Mouse (Mus musculus) olfactory bulb, adult 2 months (tissue): ENCODE data around the gene Dhrs1. TPM values are rescaled to one million over a fixed set of nuclear protein-coding genes. Genes with fewer than 3 reads are reported as not detected.
A peak's percentile ranks its signal among the peaks of the same experiment; 100 is the strongest.

Experiments
- H3K27ac ChIP-seq: fragments of 200-500 bp; 2 replicates; pipeline ENCODE4 v1.5.1; 2012; ENCODE audit warnings: low read depth, low read length; ENCODE audit not compliant: insufficient read depth
- H3K4me1 ChIP-seq: fragments of 200-500 bp; 2 replicates; pipeline ENCODE4 v1.6.1; 2012; ENCODE audit warnings: low read length; ENCODE audit not compliant: control insufficient read depth, insufficient read depth
- H3K4me3 ChIP-seq: fragments of 200-500 bp; 2 replicates; pipeline ENCODE4 v1.5.1; 2012; ENCODE audit warnings: mild to moderate bottlenecking, low read depth, low read length, moderate library complexity; ENCODE audit not compliant: insufficient read depth
- CTCF ChIP-seq: fragments of 200-500 bp; IDR thresholded peaks from 2 replicates; pipeline ENCODE4 v1.5.1; 2012; ENCODE audit warnings: low read depth, mild to moderate bottlenecking, low read length, moderate library complexity; ENCODE audit not compliant: insufficient read depth
- POLR2A ChIP-seq: fragments of 200-500 bp; IDR thresholded peaks from 2 replicates; pipeline ENCODE4 v1.6.1; 2012; ENCODE audit warnings: mild to moderate bottlenecking, low read depth, low read length, moderate library complexity; ENCODE audit not compliant: insufficient read depth
- WGBS: fragments of 180-500 bp; shearing (Covaris S2); methylation state at CpG from one replicate; pipeline ENCODE4 v1.1.7; 2018; 5-methylcytosine and 5-hydroxymethylcytosine counted together
- polyA plus RNA-seq: library from polyadenylated mRNA; stranded (reverse); fragments of >200 nt; gene quantifications from 2 replicates; pipeline ENCODE4 v1.2.4, GENCODE M21; 2012; ENCODE audit warnings: low replicate concordance; ENCODE audit not compliant: missing spikeins, insufficient read depth, insufficient read length

The Dhrs1 gene
- polyA plus RNA-seq: not detected in 2 replicates

GRCm38 (mm10) chr14:55745180-55745860, at the start of gene Dhrs1, which contains the start of gene Nop9:
Gene Dhrs1 (minus strand): TSS chr14:55745690.
Gene Nop9 (plus strand): TSS chr14:55745693.
- 0 out of 2 replicates have a peak, but pooled peaks have one; percentile 52 for TF ChIP-seq POLR2A
- TF ChIP-seq CTCF: no peak
- peaks cover 12% of the 10 kb centered on the region for H3K4me1 ChIP-seq
- H3K4me3 ChIP-seq: peak within 1 kb of the TSS; percentile 88
- under 1% methylated on average over 48 of the region's 48 CpGs for WGBS
- no peak within 1 kb of the TSS for H3K27ac ChIP-seq

GRCm38 (mm10) chr14:55793946-55794345, 48.5 kb upstream of the Dhrs1 start:
- no peak for TF ChIP-seq CTCF
- no peak for TF ChIP-seq POLR2A
- H3K4me1 ChIP-seq: no peaks in the 10 kb centered on the region
- H3K27ac ChIP-seq: no peak overlapping the region
- H3K4me3 ChIP-seq: no peak overlapping the region
- whole genome bisulfite sequencing: 57% methylated on average over 2 of the region's 2 CpGs

GRCm38 (mm10) chr14:55793461-55793860, 48.0 kb upstream of the Dhrs1 start:
- H3K4me3 ChIP-seq: no peak overlapping the region
- H3K27ac ChIP-seq: no peak overlapping the region
- WGBS: 73% methylated on average over 2 of the region's 2 CpGs
- peaks cover 4% of the 10 kb centered on the region; the same call in 1 of the 2 replicates for H3K4me1 ChIP-seq
- TF ChIP-seq POLR2A (no peak), CTCF (no peak)

- Histone ChIP-seq H3K4me3 (peak within 1 kb of the TSS; percentile 2; the same call in 1 of the 2 replicates), H3K27ac (no peak within 1 kb of the TSS)
Measured at GRCm38 (mm10) chr14:55788256-55789050, 43.0 kb upstream of the Dhrs1 start, which contains the start of gene Ripk3. Gene Ripk3 (minus strand): TSS chr14:55788865.

GRCm38 (mm10) chr14:55787731-55788130, 42.2 kb upstream of the Dhrs1 start:
- Histone ChIP-seq H3K4me3 (no peak overlapping the region), H3K4me1 (peaks cover 13% of the 10 kb centered on the region), H3K27ac (no peak overlapping the region)
- no peak for TF ChIP-seq CTCF
- no peak for TF ChIP-seq POLR2A
- 58% methylated on average over 11 of the region's 11 CpGs for WGBS

More at GRCm38 (mm10) chr14:55788256-55789050, 43.0 kb upstream of the Dhrs1 start, which contains the start of gene Ripk3:
- H3K4me1 ChIP-seq: peaks cover 11% of the 10 kb centered on the region
- TF ChIP-seq CTCF: no peak
- no peak for TF ChIP-seq POLR2A
- 9% methylated on average over 40 of the region's 40 CpGs for WGBS

GRCm38 (mm10) chr14:55785195-55785594, 39.7 kb upstream of the Dhrs1 start:
- Histone ChIP-seq H3K27ac (no peak overlapping the region), H3K4me1 (peaks cover 17% of the 10 kb centered on the region), H3K4me3 (no peak overlapping the region)
- WGBS: 38% methylated on average over 6 of the region's 6 CpGs
- no peak for TF ChIP-seq CTCF

- Histone ChIP-seq H3K27ac (no peak within 1 kb of the TSS), H3K4me1 (peaks cover 17% of the 10 kb centered on the region), H3K4me3 (peak within 1 kb of the TSS; percentile 25; the same call in 1 of the 2 replicates)
- TF ChIP-seq CTCF (no peak), POLR2A (no peak)
- 10% methylated on average over 13 of the region's 13 CpGs for WGBS
Measured at GRCm38 (mm10) chr14:55783958-55784235, 38.4 kb upstream of the Dhrs1 start, which contains the start of gene Adcy4. Gene Adcy4 (minus strand): TSS chr14:55784095.

- Histone ChIP-seq H3K4me3 (peak overlapping the region; percentile 25; the same call in 1 of the 2 replicates), H3K27ac (no peak overlapping the region), H3K4me1 (peaks cover 13% of the 10 kb centered on the region)
- 2% methylated on average over 31 of the region's 31 CpGs for WGBS
- TF ChIP-seq POLR2A (no peak), CTCF (no peak)
Measured at GRCm38 (mm10) chr14:55783171-55783957, 37.9 kb upstream of the Dhrs1 start.
